Mouse (Mus musculus) kidney, embryonic 15.5 days (tissue): ENCODE measurements around the gene Hint2. TPM values are rescaled to one million over a fixed set of nuclear protein-coding genes. Genes with fewer than 3 reads are reported as not detected.

ENCODE experiments used
- microRNA-seq: library from miRNA; unstranded; fragments of <30 nt; microRNA quantifications from one replicate; pipeline ENCODE4, GENCODE M21; 2016
- polyA plus RNA-seq: library from polyadenylated mRNA; unstranded; fragments of >200 nt; fragmentation: Nextera tagmentation; extraction: Ambion mirVana; gene quantifications from 2 replicates; pipeline ENCODE4 v1.2.1, GENCODE M21; 2015

The Hint2 gene
- polyA plus RNA-seq, 1 experiment from 2014 or later: 115 TPM

Small RNA genes within 50 kb of the gene (microRNA-seq; reads per million reads assigned to microRNA genes)
- gene Gm25262: not detected

Other genes with a start within 250 kb of the Hint2 start
- gene Fam166b, start 227.3 kb downstream of the Hint2 start, polyA plus RNA-seq: 0.27 and 0.44 TPM in 2 replicates
- 5.9 and 7.4 TPM in 2 replicates for gene Tesk1, start 214.5 kb downstream of the Hint2 start, polyA plus RNA-seq
- 3.0 and 4.3 TPM in 2 replicates for gene Cd72, start 201.8 kb downstream of the Hint2 start, polyA plus RNA-seq
- gene Sit1, start 172.7 kb downstream of the Hint2 start, polyA plus RNA-seq: not detected in 2 replicates
- 69.5 and 72.2 TPM in 2 replicates for gene Ccdc107, start 163.6 kb downstream of the Hint2 start, polyA plus RNA-seq
- gene Arhgef39, start 156.8 kb downstream of the Hint2 start, polyA plus RNA-seq: 40.8 and 45.3 TPM in 2 replicates
- 1.7 and 2.1 TPM in 2 replicates for gene Car9, start 149.5 kb downstream of the Hint2 start, polyA plus RNA-seq
- 248 and 303 TPM in 2 replicates for gene Tpm2, start 132.7 kb downstream of the Hint2 start, polyA plus RNA-seq
- gene Creb3, start 94.1 kb downstream of the Hint2 start, polyA plus RNA-seq: 61.6 and 66.4 TPM in 2 replicates
- gene Tln1, start 93.8 kb downstream of the Hint2 start, polyA plus RNA-seq: 71.8 and 81.0 TPM in 2 replicates
- gene Rgp1, start 77.8 kb downstream of the Hint2 start, polyA plus RNA-seq: 29.3 and 30.7 TPM in 2 replicates
- 20.4 and 22.7 TPM in 2 replicates for gene Gba2, start 77.6 kb downstream of the Hint2 start, polyA plus RNA-seq
- gene Msmp, start 72.0 kb downstream of the Hint2 start, polyA plus RNA-seq: 1.3 and 2.6 TPM in 2 replicates
- gene Npr2, start 24.5 kb downstream of the Hint2 start, polyA plus RNA-seq: 8.0 and 10.2 TPM in 2 replicates
- 1.4 and 1.7 TPM in 2 replicates for gene Spag8, start 2.9 kb downstream of the Hint2 start, polyA plus RNA-seq
- gene Tmem8b, start 12.5 kb upstream of the Hint2 start, polyA plus RNA-seq: 2.7 and 3.6 TPM in 2 replicates
- gene Fam221b, start 12.7 kb upstream of the Hint2 start, polyA plus RNA-seq: 2.7 and 3.3 TPM in 2 replicates
- not detected in 2 replicates for gene Olfr70, start 44.3 kb upstream of the Hint2 start, polyA plus RNA-seq
- not detected in 2 replicates for gene Olfr71, start 53.8 kb upstream of the Hint2 start, polyA plus RNA-seq
- 0.77 and 1.0 TPM in 2 replicates for gene Hrct1, start 70.7 kb upstream of the Hint2 start, polyA plus RNA-seq
- gene Spaar, start 73.6 kb upstream of the Hint2 start, polyA plus RNA-seq: 0.12 and 0.19 TPM in 2 replicates
- gene Olfr159, start 114.5 kb upstream of the Hint2 start, polyA plus RNA-seq: not detected in 2 replicates
- gene Olfr156, start 167.4 kb upstream of the Hint2 start, polyA plus RNA-seq: not detected in 2 replicates
- gene Olfr157, start 183.7 kb upstream of the Hint2 start, polyA plus RNA-seq: not detected in 2 replicates
- gene Olfr155, start 195.1 kb upstream of the Hint2 start, polyA plus RNA-seq: not detected in 2 replicates
- 24.1 and 25.0 TPM in 2 replicates for gene Reck, start 219.1 kb upstream of the Hint2 start, polyA plus RNA-seq